Mouse (Mus musculus) lung, embryonic 15.5 days (tissue): ENCODE data around the gene Mfsd11. TPM values are rescaled to one million over a fixed set of nuclear protein-coding genes. Genes with fewer than 3 reads are reported as not detected.

Experiments used
- ATAC-seq: fragments of 200-750 bp; cut with Nextera tagmentation; 2 replicates; pipeline ENCODE4 v1.8.0; 2017; ENCODE audit warnings: moderate number of reproducible peaks, borderline replicate concordance; ENCODE audit not compliant: low FRiP score, low TSS enrichment; ENCODE audit errors: extremely low read depth
- H3K27ac ChIP-seq: fragments of 300-500 bp; sonication (generic); 2 replicates; pipeline ENCODE4 v1.5.1; 2015; ENCODE audit warnings: moderate library complexity, mild to moderate bottlenecking, inconsistent platforms
- H3K27me3 ChIP-seq: fragments of 300-500 bp; sonication (generic); 2 replicates; pipeline ENCODE4 v1.6.1; 2015; ENCODE audit warnings: inconsistent platforms
- H3K36me3 ChIP-seq: fragments of 300-500 bp; sonication (generic); 2 replicates; pipeline ENCODE4 v1.6.1; 2015; ENCODE audit warnings: inconsistent platforms
- H3K4me1 ChIP-seq: fragments of 300-500 bp; sonication (generic); 2 replicates; pipeline ENCODE4 v1.6.1; 2015; ENCODE audit warnings: inconsistent platforms
- H3K4me2 ChIP-seq: fragments of 300-500 bp; sonication (generic); 2 replicates; pipeline ENCODE4 v1.6.1; 2015; ENCODE audit warnings: inconsistent platforms, mild to moderate bottlenecking, moderate library complexity
- H3K4me3 ChIP-seq: fragments of 300-500 bp; sonication (generic); 2 replicates; pipeline ENCODE4 v1.5.1; 2015; ENCODE audit warnings: mild to moderate bottlenecking, inconsistent platforms
- H3K9ac ChIP-seq: fragments of 300-500 bp; sonication (generic); 2 replicates; pipeline ENCODE4 v1.6.1; 2015; ENCODE audit warnings: inconsistent platforms
- H3K9me3 ChIP-seq: fragments of 300-500 bp; sonication (generic); 2 replicates; pipeline ENCODE4 v1.6.1; 2016; ENCODE audit warnings: inconsistent platforms
- WGBS: fragments of 180-500 bp; shearing (Covaris S2); methylation state at CpG from one replicate; pipeline ENCODE4 v1.1.7; 2015; 5-methylcytosine and 5-hydroxymethylcytosine counted together
- polyA plus RNA-seq: library from polyadenylated mRNA; unstranded; fragments of >200 nt; fragmentation: Nextera tagmentation; extraction: Ambion mirVana; gene quantifications from 2 replicates; pipeline ENCODE4 v1.2.1, GENCODE M21; 2015

Mfsd11 gene
- polyA plus RNA-seq, 1 experiment from 2014 or later: 30.5 TPM

DNA sequence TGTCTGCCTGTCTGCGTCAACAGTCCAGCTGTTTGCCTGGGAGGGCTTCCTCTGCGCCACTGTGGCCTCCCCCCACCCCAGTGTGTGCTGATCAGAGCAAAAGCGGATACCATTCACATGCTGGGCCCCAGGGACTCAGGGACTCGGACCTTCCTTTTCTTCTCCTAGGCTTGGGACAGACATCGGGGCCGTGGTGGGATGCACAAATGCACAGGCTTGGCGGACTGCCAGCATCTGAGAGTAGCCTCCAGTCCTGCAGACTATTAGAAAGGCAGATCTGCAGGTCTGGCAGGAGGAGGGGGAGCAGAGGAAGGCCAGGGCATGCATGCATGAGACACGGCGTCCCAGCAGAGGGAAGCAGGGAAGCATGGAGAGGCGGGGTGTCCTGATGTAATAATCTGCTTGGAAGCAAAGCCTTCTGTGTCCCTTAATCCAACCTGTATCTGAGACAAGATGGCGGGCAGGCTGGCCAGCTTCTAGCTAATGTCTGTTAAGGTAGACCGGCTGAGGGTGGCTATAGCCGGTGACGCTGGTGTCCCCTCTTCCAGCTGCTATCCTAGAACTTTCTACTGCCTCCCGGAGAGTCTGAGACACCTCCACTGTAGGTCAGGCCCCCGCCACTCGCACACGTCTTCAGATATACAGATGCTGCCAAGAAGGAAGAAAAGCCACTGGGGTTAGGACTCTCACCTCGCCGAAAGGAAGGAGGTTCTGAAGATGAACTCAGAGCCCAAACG lies 39.3 kb upstream of the Mfsd11 start:
- Histone ChIP-seq H3K36me3 (no peaks in the 10 kb centered on the region), H3K27ac (peak overlapping the region; percentile 91), H3K4me2 (peak overlapping the region; percentile 4; the same call in 1 of the 2 replicates), H3K27me3 (no peaks in the 10 kb centered on the region; the same call in 1 of the 2 replicates), H3K9me3 (no peaks in the 10 kb centered on the region), H3K4me1 (peaks cover 52% of the 10 kb centered on the region), H3K9ac (no peak overlapping the region), H3K4me3 (no peak overlapping the region)
- ATAC-seq: 0 out of 2 replicates have a peak, but pooled peaks have one; percentile 3
- 33% methylated on average over 21 of the region's 21 CpGs for WGBS

DNA sequence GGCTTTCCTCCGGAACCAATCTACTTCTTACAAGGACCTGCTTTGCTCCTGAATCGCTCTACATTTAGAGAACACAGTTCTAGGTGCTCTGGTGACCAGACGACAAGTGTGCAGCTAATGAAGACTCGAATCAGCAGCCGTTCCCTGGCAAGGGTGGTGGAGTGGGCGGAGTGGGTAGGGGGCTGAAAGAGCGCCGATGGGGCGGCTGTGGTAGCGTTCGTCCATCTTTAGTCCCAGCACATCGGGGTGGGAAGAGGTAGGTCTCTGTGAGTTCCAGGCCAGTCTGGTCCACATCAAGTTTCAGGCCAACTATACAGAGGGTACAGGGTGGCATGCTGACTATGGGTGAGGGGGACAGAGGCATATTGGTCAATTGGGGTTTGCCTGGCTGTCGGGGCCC lies 38.6 kb upstream of the Mfsd11 start:
- Histone ChIP-seq H3K4me3 (no peak overlapping the region), H3K4me2 (0 out of 2 replicates have a peak overlapping the region, but pooled peaks have one; percentile 2), H3K9ac (no peak overlapping the region), H3K4me1 (peaks cover 50% of the 10 kb centered on the region), H3K9me3 (no peaks in the 10 kb centered on the region), H3K36me3 (no peaks in the 10 kb centered on the region), H3K27ac (peak overlapping the region; percentile 91), H3K27me3 (no peaks in the 10 kb centered on the region; the same call in 1 of the 2 replicates)
- WGBS: 78% methylated on average over 13 of the region's 13 CpGs
- no peak for ATAC-seq

DNA sequence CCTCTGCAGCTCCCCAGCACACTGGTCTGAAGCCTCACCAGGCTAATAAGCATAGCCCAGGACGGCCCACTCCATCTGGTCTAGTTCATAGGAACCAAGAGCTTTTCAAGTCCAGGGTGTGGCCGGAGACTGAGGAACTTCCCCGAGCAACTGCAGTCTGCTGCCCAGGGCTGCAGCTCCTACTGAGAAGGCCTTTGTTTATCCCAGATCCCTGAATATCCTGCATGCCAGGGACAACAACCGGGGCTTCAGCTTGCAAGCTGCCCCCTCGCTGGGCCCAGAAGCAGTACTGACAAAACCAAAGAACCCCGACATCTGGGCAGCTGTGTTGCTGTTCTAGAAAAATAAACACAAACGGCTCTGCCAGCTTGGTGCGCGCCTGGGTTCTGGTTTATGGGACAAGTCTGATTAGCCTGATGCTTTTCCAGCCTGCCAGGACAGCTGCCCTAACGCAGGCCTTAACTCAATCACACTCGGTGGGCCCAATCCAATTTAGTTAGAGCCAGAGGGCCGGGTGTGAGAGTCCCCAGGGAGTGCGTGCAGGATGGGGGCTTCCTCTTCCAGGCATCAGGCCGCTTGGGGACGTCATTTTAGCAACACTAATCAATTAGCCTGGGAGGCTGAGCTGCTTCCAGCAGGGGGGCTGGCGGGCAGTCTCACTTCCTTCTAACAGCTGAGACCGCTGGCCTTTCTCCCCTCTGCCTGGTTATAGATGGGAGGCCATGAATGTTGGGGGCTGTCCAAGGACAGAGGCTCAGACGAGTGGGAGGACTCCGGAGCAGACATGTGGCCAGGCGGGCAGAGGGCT lies 38.0 kb upstream of the Mfsd11 start:
- Histone ChIP-seq H3K27ac (peak overlapping the region; percentile 91), H3K4me1 (peaks cover 50% of the 10 kb centered on the region), H3K4me3 (no peak overlapping the region), H3K9me3 (no peaks in the 10 kb centered on the region), H3K4me2 (peak overlapping the region; percentile 36), H3K27me3 (no peaks in the 10 kb centered on the region; the same call in 1 of the 2 replicates), H3K9ac (no peak overlapping the region), H3K36me3 (no peaks in the 10 kb centered on the region)
- peak; percentile 86 for ATAC-seq
- WGBS: 21% methylated on average over 20 of the region's 20 CpGs

DNA sequence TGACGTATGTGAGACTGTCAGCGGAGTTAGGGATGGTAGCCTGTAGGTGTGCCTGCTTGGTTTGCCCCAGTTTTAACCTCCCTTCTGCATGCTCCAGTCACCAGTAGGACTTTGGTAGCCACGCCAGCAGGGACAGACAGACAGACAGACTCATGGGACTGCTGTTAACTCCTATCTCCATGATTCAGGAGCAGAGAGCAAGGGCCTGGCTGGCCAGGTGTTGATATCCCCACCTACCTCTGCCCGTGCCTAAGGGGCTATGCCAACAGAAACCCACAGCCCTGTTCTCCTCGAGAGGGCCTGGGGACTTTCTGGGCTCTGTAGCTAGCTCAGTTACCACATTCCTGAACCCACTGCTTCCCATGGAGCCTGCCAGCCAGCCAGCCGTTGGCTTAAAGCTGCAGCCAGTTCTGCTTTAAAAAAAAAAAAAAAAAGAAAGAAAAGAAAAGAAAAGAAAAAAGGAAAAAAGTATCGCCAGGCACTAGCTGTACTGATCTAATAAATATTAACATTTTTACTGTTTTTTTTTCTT lies 37.3 kb upstream of the Mfsd11 start:
- H3K36me3 ChIP-seq: no peaks in the 10 kb centered on the region
- H3K27ac ChIP-seq: peak overlapping the region; percentile 91
- peaks cover 50% of the 10 kb centered on the region for H3K4me1 ChIP-seq
- no peak for ATAC-seq
- peak overlapping the region; percentile 36 for H3K4me2 ChIP-seq
- H3K9me3 ChIP-seq: no peaks in the 10 kb centered on the region
- no peak overlapping the region for H3K9ac ChIP-seq
- H3K27me3 ChIP-seq: no peaks in the 10 kb centered on the region; the same call in 1 of the 2 replicates
- WGBS: 32% methylated on average over 7 of the region's 7 CpGs
- H3K4me3 ChIP-seq: no peak overlapping the region

DNA sequence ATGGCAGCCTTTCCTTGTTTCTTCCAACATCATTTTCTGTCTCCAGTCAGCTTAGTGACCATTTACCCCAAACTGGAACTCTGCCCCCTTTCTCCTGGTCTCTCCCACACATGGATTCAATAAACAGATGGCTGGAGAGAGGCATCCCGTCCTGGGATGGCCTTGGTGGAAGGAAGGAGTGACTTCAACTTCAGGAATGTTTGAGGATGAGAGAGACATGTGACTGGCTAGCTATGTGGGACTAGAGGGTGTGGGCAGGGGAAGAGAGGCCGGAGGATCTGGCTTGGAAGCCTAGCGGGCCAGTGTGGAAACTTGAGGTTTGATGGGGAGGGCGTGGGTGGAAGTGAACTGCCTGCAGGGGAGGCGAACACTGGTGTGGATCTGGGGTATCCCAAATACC lies 35.5 kb upstream of the Mfsd11 start:
- Histone ChIP-seq H3K4me1 (peaks cover 54% of the 10 kb centered on the region), H3K9ac (no peak overlapping the region), H3K4me2 (no peak overlapping the region), H3K9me3 (no peaks in the 10 kb centered on the region), H3K4me3 (no peak overlapping the region), H3K27me3 (no peaks in the 10 kb centered on the region), H3K36me3 (no peaks in the 10 kb centered on the region), H3K27ac (no peak overlapping the region)
- no peak for ATAC-seq
- 73% methylated on average over 5 of the region's 5 CpGs for WGBS

DNA sequence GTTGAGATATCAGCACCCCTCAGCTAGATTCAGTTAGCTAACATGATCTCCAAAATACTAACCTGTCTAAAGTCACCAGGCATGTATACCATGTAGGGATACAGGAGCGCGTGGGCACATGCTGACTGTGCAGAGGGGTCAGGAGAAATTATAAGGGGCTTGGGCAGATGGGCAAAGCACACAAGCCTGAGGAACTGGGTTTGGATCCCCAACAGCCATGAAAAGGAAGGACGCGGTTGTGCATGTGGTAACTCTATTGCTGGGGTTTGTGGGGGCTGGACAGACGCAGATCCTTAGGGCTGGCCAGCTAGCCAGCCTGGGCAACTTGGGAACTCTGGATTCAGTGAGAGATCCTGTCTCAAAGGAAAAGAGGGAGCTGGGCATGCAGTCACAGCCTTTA lies 34.7 kb upstream of the Mfsd11 start:
- Histone ChIP-seq H3K36me3 (no peaks in the 10 kb centered on the region), H3K4me1 (peaks cover 53% of the 10 kb centered on the region), H3K9ac (no peak overlapping the region), H3K27ac (no peak overlapping the region), H3K4me3 (no peak overlapping the region), H3K9me3 (no peaks in the 10 kb centered on the region), H3K27me3 (no peaks in the 10 kb centered on the region), H3K4me2 (no peak overlapping the region)
- no peak for ATAC-seq
- WGBS: 94% methylated on average over 5 of the region's 5 CpGs

DNA sequence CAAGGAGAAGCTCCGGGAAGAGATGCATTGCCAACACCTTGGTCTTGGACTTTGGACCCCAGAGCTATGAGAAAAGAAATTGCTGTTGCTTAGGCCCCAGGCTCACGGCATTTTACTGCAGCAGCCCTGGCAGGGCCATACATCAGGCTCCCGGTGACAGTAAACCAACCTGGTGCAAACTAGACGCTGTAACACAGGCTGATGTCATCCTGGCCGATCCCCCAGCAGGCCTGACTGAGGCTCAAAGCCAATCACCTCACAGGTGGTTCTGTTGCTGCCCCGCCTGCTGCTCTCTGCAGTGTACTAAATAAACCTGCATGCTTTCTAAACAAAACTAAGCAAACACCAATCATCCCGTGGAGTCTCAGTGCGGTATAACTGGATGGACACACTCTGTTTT lies 33.5 kb upstream of the Mfsd11 start:
- H3K9me3 ChIP-seq: no peaks in the 10 kb centered on the region
- peaks cover 41% of the 10 kb centered on the region for H3K4me1 ChIP-seq
- no peak overlapping the region for H3K4me2 ChIP-seq
- H3K9ac ChIP-seq: no peak overlapping the region
- H3K27ac ChIP-seq: no peak overlapping the region
- no peaks in the 10 kb centered on the region for H3K27me3 ChIP-seq
- 42% methylated on average over 8 of the region's 8 CpGs for WGBS
- H3K4me3 ChIP-seq: no peak overlapping the region
- no peak for ATAC-seq
- H3K36me3 ChIP-seq: no peaks in the 10 kb centered on the region

DNA sequence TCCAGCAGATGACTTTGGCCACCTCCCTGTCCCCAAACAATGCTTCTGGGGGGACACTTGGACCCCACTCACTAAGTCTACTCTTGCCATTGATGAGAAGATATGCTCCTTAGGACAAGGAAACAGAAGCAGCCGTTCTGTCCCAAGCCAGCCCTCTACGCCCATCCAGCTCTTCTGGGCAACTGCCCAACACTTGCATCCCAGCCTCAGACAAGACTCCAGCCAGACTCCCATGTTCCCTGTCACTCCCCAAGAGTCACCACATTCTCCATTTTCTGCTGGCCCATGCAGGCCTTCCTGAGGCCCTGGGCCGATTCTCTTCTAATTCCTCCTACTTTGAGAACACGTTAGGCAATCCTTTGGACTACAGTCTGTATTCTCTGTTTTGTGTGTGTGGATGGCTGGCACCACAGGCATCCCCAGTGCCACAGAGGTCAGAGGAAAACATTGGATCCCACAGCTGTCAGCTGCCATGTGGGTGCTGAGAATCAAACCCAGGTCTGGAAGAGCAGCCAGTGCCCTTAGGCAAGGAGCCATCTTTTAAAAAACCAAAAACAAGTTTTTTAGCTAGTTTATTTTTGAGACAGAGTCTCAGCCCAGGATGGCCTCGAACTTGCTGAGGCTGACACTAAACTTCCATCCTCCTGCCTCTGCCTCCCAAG lies 32.2 kb upstream of the Mfsd11 start:
- no peaks in the 10 kb centered on the region for H3K36me3 ChIP-seq
- no peak for ATAC-seq
- H3K4me1 ChIP-seq: peaks cover 28% of the 10 kb centered on the region
- no peak overlapping the region; the same call in 1 of the 2 replicates for H3K27ac ChIP-seq
- H3K9me3 ChIP-seq: no peaks in the 10 kb centered on the region
- H3K27me3 ChIP-seq: no peaks in the 10 kb centered on the region
- H3K9ac ChIP-seq: no peak overlapping the region
- 69% methylated on average over 5 of the region's 5 CpGs for WGBS
- H3K4me2 ChIP-seq: no peak overlapping the region
- H3K4me3 ChIP-seq: no peak overlapping the region

DNA sequence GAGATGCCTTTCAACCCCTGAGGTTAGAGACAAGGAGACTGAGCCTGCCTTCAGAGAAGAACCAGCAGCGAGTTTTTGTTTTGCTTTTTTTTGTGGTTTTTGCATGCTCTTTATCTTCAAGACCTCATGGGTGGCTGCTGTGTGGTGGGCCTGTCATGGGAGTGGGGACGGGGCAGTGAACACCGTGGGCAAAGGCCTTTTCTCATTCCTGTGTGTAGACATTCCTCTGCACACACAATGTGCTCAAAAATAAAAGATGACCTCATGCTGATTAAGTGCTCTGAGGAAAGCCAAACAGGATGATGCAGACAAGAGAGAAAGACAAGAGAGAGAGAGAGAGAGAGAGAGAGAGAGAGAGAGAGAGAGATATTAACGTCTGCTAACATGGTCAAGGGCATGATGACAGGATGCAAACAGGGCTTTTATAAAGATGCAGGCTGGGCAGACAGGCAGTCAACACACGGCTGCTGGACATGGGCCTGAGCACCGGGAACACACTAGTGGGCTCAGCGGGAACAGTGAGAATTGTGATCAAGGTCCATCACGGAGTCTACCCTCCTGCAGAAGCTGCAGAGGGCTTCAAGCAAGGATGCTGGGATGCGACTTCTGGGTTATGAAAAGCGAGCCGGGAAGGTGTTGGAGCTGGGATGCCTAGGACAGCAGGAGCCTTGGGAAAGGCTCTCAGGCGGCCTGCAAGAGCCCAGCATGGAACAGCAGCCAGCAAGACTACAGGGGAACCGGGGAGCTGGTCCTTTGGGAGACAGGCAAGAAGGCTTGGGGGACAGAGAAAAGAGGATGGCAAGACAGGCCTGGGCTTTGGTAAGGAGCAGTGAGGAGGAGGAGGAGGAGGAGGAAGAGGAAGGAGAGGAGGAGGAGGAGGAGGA lies 30.9 kb upstream of the Mfsd11 start:
- H3K27me3 ChIP-seq: no peaks in the 10 kb centered on the region
- 54% methylated on average over 13 of the region's 13 CpGs for WGBS
- H3K9me3 ChIP-seq: no peaks in the 10 kb centered on the region
- no peak overlapping the region for H3K4me3 ChIP-seq
- ATAC-seq: no peak
- H3K36me3 ChIP-seq: no peaks in the 10 kb centered on the region
- H3K9ac ChIP-seq: no peak overlapping the region
- peak overlapping the region; percentile 51; the same call in 1 of the 2 replicates for H3K27ac ChIP-seq
- H3K4me2 ChIP-seq: no peak overlapping the region
- peaks cover 23% of the 10 kb centered on the region for H3K4me1 ChIP-seq

DNA sequence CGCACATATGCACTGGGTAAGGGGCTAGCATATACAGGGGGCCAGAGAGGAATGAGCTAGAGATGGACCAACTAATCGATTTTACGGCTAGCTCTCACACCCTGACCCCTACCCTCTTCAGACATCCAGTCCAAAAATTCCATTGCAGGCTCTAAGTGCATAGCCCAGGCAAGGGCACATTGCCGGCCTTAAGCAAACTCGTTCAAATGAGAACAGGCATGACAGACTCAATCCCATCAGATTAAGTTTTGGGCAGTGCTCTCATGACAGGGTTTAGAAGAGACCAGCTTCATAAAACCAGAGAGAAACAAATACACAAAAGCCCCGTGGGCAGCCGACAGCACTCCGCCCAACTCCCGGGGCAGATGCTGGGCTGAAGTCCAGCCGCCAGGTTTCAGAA lies 30.0 kb upstream of the Mfsd11 start:
- WGBS: 58% methylated on average over 10 of the region's 10 CpGs
- ATAC-seq: no peak

DNA sequence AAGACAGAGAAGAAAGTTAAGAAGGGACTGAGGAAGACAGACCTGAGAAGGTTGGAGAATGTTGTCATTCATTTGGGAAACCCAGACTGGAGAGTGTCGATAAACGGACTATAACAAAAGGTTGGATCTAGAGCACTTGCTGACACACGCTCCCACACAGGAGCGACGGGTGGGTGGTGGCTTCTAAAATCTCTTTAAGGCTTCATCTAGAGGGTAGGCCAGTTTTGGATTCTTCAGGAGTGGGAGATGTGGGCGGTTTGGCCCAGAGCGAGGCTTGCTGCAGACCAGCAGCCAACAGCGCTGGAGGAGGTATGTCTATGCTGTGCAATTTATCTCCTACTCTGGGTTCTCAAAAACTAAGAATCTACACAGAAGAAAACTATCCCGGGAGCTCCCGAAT lies 29.6 kb upstream of the Mfsd11 start:
- Histone ChIP-seq H3K9ac (no peak overlapping the region), H3K36me3 (no peaks in the 10 kb centered on the region), H3K27ac (no peak overlapping the region), H3K27me3 (no peaks in the 10 kb centered on the region), H3K4me2 (no peak overlapping the region), H3K4me1 (peaks cover 30% of the 10 kb centered on the region), H3K9me3 (no peaks in the 10 kb centered on the region), H3K4me3 (no peak overlapping the region)
- ATAC-seq: no peak
- 83% methylated on average over 10 of the region's 10 CpGs for WGBS

More for the DNA sequence above, 30.0 kb upstream of the Mfsd11 start:
- H3K27ac ChIP-seq: no peak overlapping the region
- no peaks in the 10 kb centered on the region for H3K9me3 ChIP-seq
- H3K36me3 ChIP-seq: no peaks in the 10 kb centered on the region
- H3K4me2 ChIP-seq: no peak overlapping the region
- H3K27me3 ChIP-seq: no peaks in the 10 kb centered on the region
- no peak overlapping the region for H3K4me3 ChIP-seq
- H3K9ac ChIP-seq: no peak overlapping the region
- H3K4me1 ChIP-seq: peaks cover 28% of the 10 kb centered on the region
